Mouse (Mus musculus) testis, adult 2 months (tissue): ENCODE measurements around the gene Mob3a. TPM values are rescaled to one million over a fixed set of nuclear protein-coding genes. Genes with fewer than 3 reads are reported as not detected.

Source experiments
- H3K27ac ChIP-seq: fragments of 200-500 bp; 2 replicates; pipeline ENCODE4 v1.5.1; 2012; ENCODE audit warnings: low read depth, low read length; ENCODE audit not compliant: control insufficient read depth, insufficient read depth
- H3K27me3 ChIP-seq: fragments of 200-500 bp; 2 replicates; pipeline ENCODE4 v1.6.1; 2012; ENCODE audit warnings: mild to moderate bottlenecking, low read length, moderate library complexity; ENCODE audit not compliant: control insufficient read depth, insufficient read depth
- H3K36me3 ChIP-seq: fragments of 200-500 bp; 2 replicates; pipeline ENCODE4 v1.6.1; 2012; ENCODE audit warnings: mild to moderate bottlenecking, low read length; ENCODE audit not compliant: control insufficient read depth, insufficient read depth
- H3K4me1 ChIP-seq: fragments of 200-500 bp; 2 replicates; pipeline ENCODE4 v1.6.1; 2012; ENCODE audit warnings: low read length; ENCODE audit not compliant: control insufficient read depth, insufficient read depth
- H3K4me3 ChIP-seq: fragments of 200-500 bp; 2 replicates; pipeline ENCODE4 v1.5.1; 2012; ENCODE audit warnings: low read depth, mild to moderate bottlenecking, low read length, moderate library complexity, mixed read lengths; ENCODE audit not compliant: control insufficient read depth
- CTCF ChIP-seq: fragments of 200-500 bp; IDR thresholded peaks from 2 replicates; pipeline ENCODE4 v1.5.1; 2012; ENCODE audit warnings: low read depth, mild to moderate bottlenecking, inconsistent platforms, low read length, moderate library complexity; ENCODE audit not compliant: control insufficient read depth, insufficient read depth, insufficient replicate concordance
- POLR2A ChIP-seq: fragments of 200-500 bp; IDR thresholded peaks from 2 replicates; pipeline ENCODE4 v1.6.1; 2012; ENCODE audit warnings: low read depth, mild to moderate bottlenecking, inconsistent platforms, low read length, moderate library complexity; ENCODE audit not compliant: control insufficient read depth
- polyA plus RNA-seq: library from polyadenylated mRNA; depleted of rRNA; stranded (reverse); fragments of >200 nt; gene quantifications from 2 replicates; pipeline ENCODE4 v1.2.3, GENCODE M21; 2012

Gene Mob3a
- polyA plus RNA-seq, 1 experiment: 11.1 TPM

DNA sequence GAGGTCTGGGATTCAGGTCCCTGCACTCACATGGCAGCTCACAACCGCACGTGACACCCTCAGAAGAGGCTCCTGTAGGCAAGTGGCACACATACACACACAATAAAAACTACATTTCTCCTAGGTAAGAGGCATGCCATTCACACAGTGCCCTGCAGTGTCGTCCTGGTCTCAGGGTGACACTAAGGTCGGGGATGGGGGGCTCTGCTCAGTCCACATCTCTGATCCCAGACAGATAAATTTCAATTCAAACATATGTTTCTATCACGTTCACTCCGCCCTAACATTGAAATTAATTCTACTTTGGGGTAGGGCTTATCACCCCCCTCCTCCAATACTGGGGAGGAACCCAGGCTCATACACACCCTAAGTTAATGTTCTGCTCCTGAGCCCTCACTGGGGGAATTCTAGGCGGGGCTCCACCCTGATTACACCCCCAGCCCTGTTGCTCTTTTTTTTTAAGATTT, 1.7 kb downstream of the Mob3a start:
- Histone ChIP-seq H3K27me3 (no peaks in the 10 kb centered on the region), H3K36me3 (no peaks in the 10 kb centered on the region), H3K27ac (no peak overlapping the region), H3K4me1 (peaks cover 16% of the 10 kb centered on the region), H3K4me3 (no peak overlapping the region)
- TF ChIP-seq CTCF (no peak), POLR2A (no peak)

DNA sequence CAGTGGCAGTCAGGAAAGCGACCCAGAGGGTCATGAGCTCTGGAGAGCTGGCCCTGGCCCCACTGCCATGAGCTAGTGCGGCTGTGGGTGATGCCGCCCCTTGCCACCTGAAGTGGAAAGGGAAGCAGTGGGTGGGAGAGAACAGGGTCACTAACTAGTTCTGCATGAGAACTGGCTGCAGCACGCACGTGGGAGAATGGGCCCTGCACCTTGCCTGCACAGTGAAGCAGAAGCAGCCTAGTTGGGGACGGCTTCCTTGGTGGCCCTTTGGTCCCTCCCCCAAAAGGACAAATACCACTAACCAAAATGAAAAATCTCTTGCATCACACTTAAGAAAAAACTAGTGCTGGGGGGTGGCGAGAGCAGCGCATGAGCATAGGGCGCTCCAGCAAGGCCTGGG, 3.2 kb downstream of the Mob3a start:
- TF ChIP-seq POLR2A (no peak), CTCF (no peak)
- no peak overlapping the region for H3K27ac ChIP-seq
- no peaks in the 10 kb centered on the region for H3K36me3 ChIP-seq
- no peak overlapping the region for H3K4me3 ChIP-seq
- H3K4me1 ChIP-seq: peaks cover 17% of the 10 kb centered on the region
- no peaks in the 10 kb centered on the region for H3K27me3 ChIP-seq

DNA sequence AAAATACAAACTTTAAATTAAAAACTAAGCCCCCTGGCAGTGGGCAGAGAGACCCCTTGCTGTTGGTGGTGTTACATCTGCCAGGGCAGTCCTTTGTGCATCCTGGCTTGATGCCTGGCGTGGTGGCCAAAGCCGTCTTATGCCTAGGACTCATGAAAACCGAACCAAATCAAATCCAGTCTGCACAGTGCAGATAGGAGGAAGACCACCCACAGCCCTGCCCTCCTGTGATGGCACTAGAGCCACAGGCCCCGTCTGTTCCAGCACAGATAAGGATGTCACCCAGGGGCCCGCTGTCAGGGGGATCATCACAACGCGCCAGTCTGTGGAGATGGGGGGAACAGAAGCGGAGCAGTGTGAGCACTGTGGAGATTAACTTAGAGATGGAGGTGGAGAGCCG, 4.0 kb downstream of the Mob3a start:
- peaks cover 11% of the 10 kb centered on the region for H3K4me1 ChIP-seq
- no peak overlapping the region for H3K27ac ChIP-seq
- TF ChIP-seq POLR2A (no peak), CTCF (no peak)
- H3K27me3 ChIP-seq: no peaks in the 10 kb centered on the region
- H3K36me3 ChIP-seq: no peaks in the 10 kb centered on the region
- no peak overlapping the region for H3K4me3 ChIP-seq

DNA sequence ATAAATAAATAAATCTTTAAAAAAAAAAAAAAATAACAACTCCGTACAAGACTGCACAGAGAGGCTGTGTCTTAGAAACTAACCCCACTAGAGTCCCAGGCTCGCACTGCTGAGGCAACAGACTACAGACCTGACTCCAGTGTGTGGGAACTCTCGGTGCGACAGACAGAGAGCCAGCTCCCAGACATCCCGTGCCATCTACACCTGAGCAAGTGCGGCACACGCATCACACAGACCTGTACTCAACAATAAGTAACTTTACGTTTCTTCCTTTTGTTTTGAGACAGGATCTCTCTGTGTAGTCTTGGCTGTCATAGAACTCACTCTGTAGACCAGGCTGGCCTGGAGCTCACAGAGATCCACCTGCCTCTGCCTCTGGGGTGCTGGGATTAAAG, 4.4 kb downstream of the Mob3a start:
- H3K27ac ChIP-seq: no peak overlapping the region
- no peaks in the 10 kb centered on the region for H3K27me3 ChIP-seq
- H3K36me3 ChIP-seq: no peaks in the 10 kb centered on the region
- H3K4me1 ChIP-seq: peaks cover 7% of the 10 kb centered on the region
- H3K4me3 ChIP-seq: no peak overlapping the region
- TF ChIP-seq POLR2A (no peak), CTCF (no peak)

DNA sequence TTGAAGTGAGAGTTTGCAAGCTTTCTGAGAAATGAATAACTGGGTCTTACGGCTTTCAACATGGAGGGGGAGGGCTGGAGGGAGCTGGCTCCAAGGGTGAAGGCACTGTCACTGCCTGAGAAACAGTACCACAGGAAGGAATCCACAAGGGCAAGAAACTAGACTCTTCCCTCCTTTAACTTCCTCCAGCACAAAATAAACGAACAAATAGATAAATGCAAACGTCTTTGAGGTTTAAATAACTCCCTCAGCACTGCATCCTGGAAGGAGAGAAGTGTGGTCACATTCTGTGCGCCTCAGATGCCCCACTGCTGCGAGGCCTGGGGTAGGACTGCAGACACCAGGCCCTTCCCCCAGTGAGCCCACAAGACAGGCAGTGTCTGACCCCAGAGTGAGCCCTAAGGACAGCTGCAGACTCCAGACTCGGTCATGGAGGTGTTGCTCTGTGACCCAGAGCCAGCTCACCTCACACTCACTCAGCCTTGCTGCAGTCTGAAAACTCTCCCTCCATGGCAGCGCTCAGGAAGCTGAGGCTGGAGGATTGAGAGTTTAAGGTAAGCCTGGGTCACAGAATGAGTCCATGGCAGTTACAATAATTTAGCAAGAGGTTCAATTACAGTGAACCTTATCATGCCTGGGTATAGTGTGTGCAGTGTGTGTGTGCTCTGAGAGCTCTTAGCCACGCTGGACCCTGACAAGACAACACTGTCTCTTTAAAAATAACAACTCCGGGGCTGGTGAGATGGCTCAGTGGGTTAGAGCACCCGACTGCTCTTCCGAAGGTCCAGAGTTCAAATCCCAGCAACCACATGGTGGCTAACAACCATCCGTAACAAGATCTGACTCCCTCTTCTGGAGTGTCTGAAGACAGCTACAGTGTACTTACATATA, 5.0 kb downstream of the Mob3a start:
- H3K27ac ChIP-seq: no peak overlapping the region
- no peaks in the 10 kb centered on the region for H3K27me3 ChIP-seq
- H3K4me1 ChIP-seq: peaks cover 7% of the 10 kb centered on the region
- no peaks in the 10 kb centered on the region for H3K36me3 ChIP-seq
- TF ChIP-seq POLR2A: no peak
- TF ChIP-seq CTCF: no peak
- no peak overlapping the region for H3K4me3 ChIP-seq

DNA sequence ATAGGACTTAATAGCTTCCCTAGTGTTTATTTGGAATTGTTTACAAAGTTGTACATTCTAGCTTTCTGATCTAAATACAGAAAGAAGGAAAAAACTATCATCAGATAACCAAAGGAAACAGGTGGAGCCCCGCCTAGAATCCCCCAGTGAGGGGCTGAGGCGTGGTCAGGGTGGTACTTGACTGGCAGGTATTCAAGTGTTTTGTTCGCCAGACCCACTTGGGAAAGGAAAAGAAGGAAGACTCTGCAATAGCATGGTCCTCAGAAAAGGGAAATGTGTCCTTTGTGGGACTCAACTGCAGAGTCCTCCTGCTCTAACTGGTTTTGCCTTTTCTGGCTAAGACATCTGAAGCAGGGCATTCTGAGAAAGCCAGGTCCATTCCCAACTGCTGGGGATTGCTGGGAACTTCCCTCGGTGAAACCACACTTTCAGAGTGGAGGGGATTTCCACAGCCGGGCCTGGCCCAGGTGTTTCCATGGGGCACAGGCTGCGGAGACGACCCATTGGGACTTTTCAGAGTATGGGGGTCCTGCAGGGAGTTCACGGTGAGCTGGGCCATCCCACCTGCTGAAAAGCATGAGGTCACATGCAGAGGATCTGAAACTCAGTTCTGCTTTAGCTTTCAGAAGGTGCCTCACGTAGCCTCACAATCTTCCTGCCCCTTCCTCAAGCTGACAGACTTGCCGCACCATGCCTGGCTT, 5.8 kb downstream of the Mob3a start:
- Histone ChIP-seq H3K27ac (no peak overlapping the region), H3K36me3 (no peaks in the 10 kb centered on the region), H3K4me1 (peaks cover 7% of the 10 kb centered on the region), H3K4me3 (no peak overlapping the region), H3K27me3 (no peaks in the 10 kb centered on the region)
- TF ChIP-seq CTCF (no peak), POLR2A (no peak)

DNA sequence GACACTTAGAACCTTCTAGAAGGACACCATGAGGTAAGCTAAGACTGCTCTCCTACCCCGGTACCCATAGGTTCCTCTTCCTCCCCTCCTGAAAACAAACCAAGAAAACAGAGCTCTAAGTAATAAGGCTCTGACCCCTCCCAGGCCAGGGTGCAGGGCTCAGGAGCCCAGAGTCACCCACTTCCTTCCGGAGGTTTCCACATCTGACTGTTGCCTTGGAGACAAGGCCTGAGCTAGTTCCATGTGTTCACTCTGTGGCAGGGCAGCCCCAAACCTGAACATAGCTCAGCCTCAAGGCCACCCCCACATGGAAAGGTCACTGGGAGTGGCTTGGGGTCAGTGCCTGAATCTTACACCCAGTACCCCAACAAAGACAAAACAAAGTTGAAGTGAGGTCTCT, 6.6 kb downstream of the Mob3a start:
- H3K27me3 ChIP-seq: no peaks in the 10 kb centered on the region
- H3K27ac ChIP-seq: no peak overlapping the region; the same call in 1 of the 2 replicates
- H3K4me3 ChIP-seq: no peak overlapping the region
- peaks cover 7% of the 10 kb centered on the region for H3K4me1 ChIP-seq
- no peaks in the 10 kb centered on the region; the same call in 1 of the 2 replicates for H3K36me3 ChIP-seq
- no peak for TF ChIP-seq CTCF
- no peak for TF ChIP-seq POLR2A
